Mouse (Mus musculus) liver, embryonic 11.5 days (tissue): ENCODE measurements at regions not wholly inside any gene's neighbourhood (a gene's known extent, or its start where the extent isn't known, plus 50 kb on each side); places are given as distances from the start of the nearest gene placed in this dataset.

ENCODE experiments used
- ATAC-seq: fragments of 200-750 bp; cut with Nextera tagmentation; replicated peaks from 2 replicates; pipeline ENCODE4 v1.8.0; 2017; ENCODE audit warnings: moderate number of reproducible peaks, mild to moderate bottlenecking, moderate TSS enrichment, moderate library complexity; ENCODE audit not compliant: low FRiP score
- DNase-seq: peaks from one replicate; pipeline ENCODE4 v3.0.0-alpha.2; 2017; ENCODE audit warnings: low spot score
- H3K27ac ChIP-seq: fragments of 300-500 bp; sonication (generic); 2 replicates; pipeline ENCODE4 v1.5.1; 2014; ENCODE audit warnings: mild to moderate bottlenecking, low read depth, low read length, control low read depth
- H3K27me3 ChIP-seq: fragments of 300-500 bp; sonication (generic); replicated peaks from 2 replicates; pipeline ENCODE4 v1.6.1; 2014; ENCODE audit warnings: low read length, mixed read lengths; ENCODE audit not compliant: control insufficient read depth, insufficient read depth
- H3K36me3 ChIP-seq: fragments of 300-500 bp; sonication (generic); 2 replicates; pipeline ENCODE4 v1.6.1; 2014; ENCODE audit warnings: mild to moderate bottlenecking, low read length, moderate library complexity, mixed read lengths; ENCODE audit not compliant: control insufficient read depth, insufficient read depth
- H3K4me1 ChIP-seq: fragments of 300-500 bp; sonication (generic); replicated peaks from 2 replicates; pipeline ENCODE4 v1.6.1; 2014; ENCODE audit warnings: low read length, mixed read lengths; ENCODE audit not compliant: control insufficient read depth, insufficient read depth
- H3K4me2 ChIP-seq: fragments of 300-500 bp; sonication (generic); 2 replicates; pipeline ENCODE4 v1.6.1; 2014; ENCODE audit warnings: mild to moderate bottlenecking, control low read depth, moderate library complexity
- H3K4me3 ChIP-seq: fragments of 300-500 bp; sonication (generic); 2 replicates; pipeline ENCODE4 v1.5.1; 2014; ENCODE audit warnings: low read depth, low read length, control low read depth
- H3K9ac ChIP-seq: fragments of 300-500 bp; sonication (generic); 2 replicates; pipeline ENCODE4 v1.6.1; 2014; ENCODE audit warnings: low read depth, low read length, control low read depth
- H3K9me3 ChIP-seq: fragments of 300-500 bp; sonication (generic); 2 replicates; pipeline ENCODE4 v1.6.1; 2016; ENCODE audit warnings: low read length, inconsistent platforms, mixed read lengths; ENCODE audit not compliant: control insufficient read depth
- WGBS: fragments of 180-500 bp; shearing (Covaris S2); extraction: QIAGEN DNeasy Blood & Tissue Kit; methylation state at CpG from one replicate; pipeline ENCODE4 v1.1.7; 2014; 5-methylcytosine and 5-hydroxymethylcytosine counted together

DNA sequence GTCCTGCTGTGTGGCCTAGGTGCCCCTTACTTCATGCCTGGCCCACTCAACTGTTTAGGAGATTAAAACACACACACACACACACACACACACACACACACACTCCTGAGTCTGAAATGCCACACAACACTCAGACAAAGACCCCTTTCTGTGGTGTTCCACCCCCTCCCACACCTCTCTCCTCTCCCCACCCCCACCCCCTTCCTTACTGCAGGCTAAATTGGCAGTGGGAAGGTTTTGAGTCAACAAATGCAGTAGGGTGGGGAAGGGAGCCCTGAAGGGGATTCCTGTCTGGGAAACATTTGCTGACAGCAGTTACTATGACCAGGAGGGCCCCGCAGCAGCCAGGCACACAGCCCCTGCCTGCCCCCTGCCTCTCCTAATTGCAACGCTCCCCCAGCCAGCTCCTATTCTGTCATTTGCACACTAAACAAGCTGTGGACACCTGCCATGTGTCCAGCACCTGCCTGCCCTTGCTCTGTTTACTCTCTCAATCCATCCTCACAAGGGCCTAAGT lies 69.5 kb downstream of the Ephb3 start:
- H3K9me3 ChIP-seq, result no peaks in the 10 kb centered on the region
- H3K27ac ChIP-seq, result no peak overlapping the region
- H3K27me3 ChIP-seq, result no peaks in the 10 kb centered on the region; the same call in 1 of the 2 replicates
- no peak overlapping the region for H3K9ac ChIP-seq
- no peak for DNase-seq
- no peak overlapping the region for H3K4me2 ChIP-seq
- H3K4me3 ChIP-seq, result no peak overlapping the region
- no peak for ATAC-seq
- no peaks in the 10 kb centered on the region for H3K36me3 ChIP-seq
- peaks cover 2% of the 10 kb centered on the region; the same call in 1 of the 2 replicates for H3K4me1 ChIP-seq
- WGBS, result 25% methylated on average over 2 of the region's 2 CpGs

- no peaks in the 10 kb centered on the region; the same call in 1 of the 2 replicates for H3K4me1 ChIP-seq
- ATAC-seq (no peak), DNase-seq (no peak)
- H3K36me3 ChIP-seq, result no peaks in the 10 kb centered on the region
- no peak overlapping the region for H3K27ac ChIP-seq
- WGBS, result 72% methylated on average over 11 of the region's 11 CpGs
- no peak overlapping the region for H3K4me2 ChIP-seq
- no peak overlapping the region for H3K9ac ChIP-seq
- H3K9me3 ChIP-seq, result no peaks in the 10 kb centered on the region
- no peak overlapping the region for H3K4me3 ChIP-seq
- H3K27me3 ChIP-seq, result no peaks in the 10 kb centered on the region
These were observed 73.3 kb downstream of the Ephb3 start for GRCm38 (mm10) chr16:21277789-21278342.

GRCm38 (mm10) chr16:21278387-21278786 lies 73.8 kb downstream of the Ephb3 start:
- Histone ChIP-seq H3K27ac (no peak overlapping the region), H3K4me3 (no peak overlapping the region), H3K4me2 (no peak overlapping the region), H3K9me3 (no peaks in the 10 kb centered on the region), H3K36me3 (no peaks in the 10 kb centered on the region), H3K27me3 (no peaks in the 10 kb centered on the region), H3K4me1 (no peaks in the 10 kb centered on the region; the same call in 1 of the 2 replicates), H3K9ac (no peak overlapping the region)
- ATAC-seq, result no peak
- 91% methylated on average over 7 of the region's 7 CpGs for WGBS
- DNase-seq, result no peak

DNA sequence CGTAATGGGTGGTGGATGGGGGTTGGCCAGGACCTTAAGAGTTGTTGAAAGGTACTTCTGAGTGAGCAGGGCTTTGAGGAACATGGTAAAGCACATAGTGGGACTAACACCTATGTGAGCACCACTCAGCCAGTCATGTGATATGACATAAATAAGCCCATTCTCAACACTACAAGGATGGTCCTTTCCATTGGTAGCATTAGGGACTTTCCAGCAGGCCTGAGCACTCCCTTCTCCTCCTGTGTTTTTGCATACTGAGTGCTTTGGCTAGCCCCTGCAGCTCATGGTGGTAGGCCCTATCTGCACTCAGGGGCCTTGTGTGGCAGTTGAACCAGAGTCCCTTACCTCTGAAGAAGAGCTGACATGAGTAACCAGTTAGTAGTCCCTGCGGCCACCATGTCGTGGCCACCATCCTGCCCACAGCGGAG lies 75.7 kb downstream of the Ephb3 start:
- H3K27ac ChIP-seq, result no peak overlapping the region
- 86% methylated on average over 4 of the region's 4 CpGs for WGBS
- no peaks in the 10 kb centered on the region for H3K9me3 ChIP-seq
- H3K27me3 ChIP-seq, result no peaks in the 10 kb centered on the region
- no peaks in the 10 kb centered on the region for H3K4me1 ChIP-seq
- no peak for ATAC-seq
- H3K4me3 ChIP-seq, result no peak overlapping the region
- no peak for DNase-seq
- no peak overlapping the region for H3K4me2 ChIP-seq
- no peaks in the 10 kb centered on the region for H3K36me3 ChIP-seq
- no peak overlapping the region for H3K9ac ChIP-seq

DNA sequence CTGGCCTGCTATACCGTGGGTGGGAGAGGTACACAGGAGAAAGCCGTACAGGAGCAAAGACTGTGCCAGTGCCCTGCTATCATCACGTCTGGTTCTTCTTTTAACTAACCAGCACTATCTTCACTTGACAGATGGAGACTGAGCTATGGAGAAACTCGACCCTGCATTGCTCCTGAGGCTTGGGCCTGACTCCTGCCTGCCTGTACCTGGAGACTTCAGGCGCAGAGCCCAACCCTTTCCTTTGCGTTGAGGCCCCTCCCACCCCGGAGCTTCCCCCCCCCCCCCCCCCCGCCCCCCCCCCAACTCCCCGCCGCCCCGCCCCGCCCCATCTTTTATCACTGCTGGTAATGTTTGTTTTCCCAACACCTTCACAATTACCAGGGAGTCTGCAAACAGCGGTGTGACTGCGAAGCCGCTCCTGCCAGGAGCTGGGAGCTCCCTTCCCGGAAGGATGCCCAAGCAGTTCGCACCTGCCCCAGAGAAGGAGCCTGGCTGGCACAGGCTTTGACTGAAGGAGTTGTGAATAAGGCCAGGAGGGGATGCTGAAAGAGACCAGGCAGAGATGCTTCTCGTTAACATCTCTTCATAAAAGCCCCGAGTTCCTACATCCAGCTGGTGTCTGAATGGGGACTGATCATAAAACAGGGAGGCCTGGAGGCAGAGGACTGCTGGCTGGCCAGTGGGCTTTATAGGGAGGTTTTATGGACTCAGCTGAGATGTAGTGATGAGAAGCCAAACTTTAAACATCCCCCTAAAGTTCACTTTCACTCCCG lies 77.6 kb downstream of the Ephb3 start:
- ATAC-seq, result no peak
- Histone ChIP-seq H3K4me3 (no peak overlapping the region), H3K27ac (no peak overlapping the region), H3K27me3 (no peaks in the 10 kb centered on the region), H3K9ac (no peak overlapping the region), H3K4me1 (no peaks in the 10 kb centered on the region), H3K36me3 (no peaks in the 10 kb centered on the region), H3K4me2 (no peak overlapping the region), H3K9me3 (no peaks in the 10 kb centered on the region)
- no peak for DNase-seq
- 14% methylated on average over 14 of the region's 20 CpGs for WGBS

GRCm38 (mm10) chr16:21286099-21286498 lies 81.5 kb downstream of the Ephb3 start:
- Histone ChIP-seq H3K9me3 (no peaks in the 10 kb centered on the region), H3K4me3 (no peak overlapping the region), H3K36me3 (no peaks in the 10 kb centered on the region), H3K4me1 (no peaks in the 10 kb centered on the region), H3K27me3 (0 out of 2 replicates have a peak, but pooled peaks cover 2% of the 10 kb centered on the region), H3K27ac (no peak overlapping the region), H3K4me2 (no peak overlapping the region), H3K9ac (no peak overlapping the region)
- ATAC-seq, result no peak
- no peak for DNase-seq
- WGBS, result 60% methylated on average over 4 of the region's 4 CpGs

- ATAC-seq (no peak), DNase-seq (no peak)
- Histone ChIP-seq H3K4me2 (no peak overlapping the region), H3K4me1 (no peaks in the 10 kb centered on the region), H3K9me3 (no peaks in the 10 kb centered on the region), H3K27me3 (0 out of 2 replicates have a peak, but pooled peaks cover 2% of the 10 kb centered on the region), H3K27ac (no peak overlapping the region), H3K9ac (no peak overlapping the region), H3K4me3 (no peak overlapping the region), H3K36me3 (no peaks in the 10 kb centered on the region)
- WGBS, result 67% methylated on average over 7 of the region's 7 CpGs
These were observed 85.0 kb downstream of the Ephb3 start for GRCm38 (mm10) chr16:21289528-21289927.

DNA sequence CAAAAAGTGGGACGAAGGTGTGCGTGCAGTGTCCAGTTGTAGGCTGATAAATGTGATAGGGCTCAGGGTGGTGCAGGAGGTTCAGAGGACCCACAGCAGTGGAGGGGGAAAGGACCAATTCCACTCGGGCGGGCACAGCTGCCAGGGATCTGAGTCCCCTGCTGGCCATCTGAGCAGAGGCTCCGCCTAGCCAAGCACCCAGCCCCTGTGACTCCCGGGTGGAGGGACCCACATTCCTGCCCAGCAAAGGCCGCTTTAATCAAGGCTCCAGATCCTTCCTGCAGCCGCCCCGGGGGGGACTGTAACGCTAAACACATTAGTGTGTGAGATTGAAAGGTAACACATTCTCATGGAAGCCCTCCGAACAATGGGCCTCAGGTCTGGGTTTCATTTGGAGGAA lies 88.5 kb downstream of the Ephb3 start:
- no peak for ATAC-seq
- H3K4me1 ChIP-seq, result no peaks in the 10 kb centered on the region
- no peak overlapping the region for H3K27ac ChIP-seq
- 38% methylated on average over 11 of the region's 11 CpGs for WGBS
- no peaks in the 10 kb centered on the region for H3K36me3 ChIP-seq
- H3K9me3 ChIP-seq, result no peaks in the 10 kb centered on the region
- no peaks in the 10 kb centered on the region; the same call in 1 of the 2 replicates for H3K27me3 ChIP-seq
- H3K9ac ChIP-seq, result no peak overlapping the region
- no peak for DNase-seq
- H3K4me2 ChIP-seq, result no peak overlapping the region
- H3K4me3 ChIP-seq, result no peak overlapping the region

DNA sequence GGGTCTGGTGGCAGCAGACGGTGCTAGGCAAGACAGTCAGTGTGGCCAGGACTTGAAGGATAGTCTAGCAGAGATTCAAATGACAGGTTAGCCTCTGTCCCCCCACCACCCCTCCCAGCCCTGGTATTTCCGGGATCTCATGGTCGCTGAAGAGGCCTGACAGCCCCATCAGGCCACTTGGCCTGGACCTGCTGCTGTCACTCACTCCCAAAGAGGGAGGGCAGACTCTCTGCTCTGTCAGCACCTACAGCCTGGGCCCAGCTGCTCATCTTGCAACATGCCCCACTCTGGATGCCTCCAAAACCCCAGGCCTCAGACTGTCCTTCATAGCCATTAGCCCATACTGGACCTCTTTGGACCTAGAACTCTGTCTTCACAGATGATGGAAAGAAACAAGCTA lies 89.0 kb downstream of the Ephb3 start:
- Histone ChIP-seq H3K27ac (no peak overlapping the region), H3K4me1 (no peaks in the 10 kb centered on the region), H3K4me2 (no peak overlapping the region), H3K4me3 (no peak overlapping the region), H3K27me3 (no peaks in the 10 kb centered on the region; the same call in 1 of the 2 replicates), H3K9me3 (no peaks in the 10 kb centered on the region), H3K9ac (no peak overlapping the region), H3K36me3 (no peaks in the 10 kb centered on the region)
- DNase-seq (no peak), ATAC-seq (no peak)
- WGBS, result 28% methylated on average over 3 of the region's 3 CpGs
